Comparison of ENCODE assay signal across 10 mouse cellular contexts in genomic region chrX:48383643-48384042, GRCm38 (mm10). TPM values are rescaled to one million over a fixed set of nuclear protein-coding genes. Genes with fewer than 3 reads are reported as not detected.
A peak's percentile ranks its signal among the peaks of the same experiment; 100 is the strongest.
DNase-seq lines count a peak whose midpoint lies in the region; ATAC-seq and TF ChIP-seq lines count a peak whose summit lies in the region.
"Had no signal": no experiment of that assay in that cellular context is flagged by ENCODE, and none has a peak within 500 bp of the region (broad histone marks: within the 10 kb centered on the region; RNA-seq: fewer than 3 reads in every experiment).

No protein-coding gene starts in this region.

- TF ChIP-seq CTCF in intestine, postnatal 0 days (IDR thresholded peaks at IDR 0.05; ENCODE audit: low read depth): peak; percentile 77

- H3K4me2 ChIP-seq in intestine, postnatal 0 days (replicated peaks; ENCODE audit: low read depth): no peak overlapping the region
- H3K4me2 ChIP-seq in intestine, embryonic 15.5 days (replicated peaks): no peak overlapping the region
- H3K4me2 ChIP-seq: embryonic facial prominence, embryonic 15.5 days; limb, embryonic 12.5 days had no signal

- H3K27me3 ChIP-seq in intestine, postnatal 0 days (replicated peaks; ENCODE audit: control insufficient read depth, insufficient read depth, low read length): no peaks in the 10 kb centered on the region
- no peaks in the 10 kb centered on the region for H3K27me3 ChIP-seq in intestine, embryonic 15.5 days (replicated peaks)
- H3K27me3 ChIP-seq: embryonic facial prominence, embryonic 15.5 days; limb, embryonic 12.5 days had no signal

- H3K4me3 ChIP-seq in intestine, postnatal 0 days (ENCODE audit: low read depth, low read length): no peak overlapping the region
- no peak overlapping the region for H3K4me3 ChIP-seq in intestine, embryonic 15.5 days (replicated peaks)
- H3K4me3 ChIP-seq: embryonic facial prominence, embryonic 15.5 days; limb, embryonic 12.5 days had no signal

- H3K36me3 ChIP-seq in intestine, postnatal 0 days (ENCODE audit: control insufficient read depth, insufficient read depth): peaks cover 11% of the 10 kb centered on the region
- H3K36me3 ChIP-seq in intestine, embryonic 15.5 days: no peaks in the 10 kb centered on the region

- H3K27ac ChIP-seq in intestine, postnatal 0 days (ENCODE audit: low read depth, low read length): no peak overlapping the region
- H3K27ac ChIP-seq in intestine, embryonic 15.5 days: no peak overlapping the region
- H3K27ac ChIP-seq: embryonic facial prominence, embryonic 15.5 days; limb, embryonic 12.5 days had no signal

- DNase-seq in CD8-positive naive resting alpha-beta T cell, adult 2 months (ENCODE audit: low read depth in 2 of 2, low spot score in 2 of 2): peak; percentile 53 to 62
- DNase-seq in adrenal gland, postnatal 4 days (ENCODE audit: low spot score in 2 of 2): peak; percentile 8 to 42
- peak; percentile 60 to 63 for DNase-seq in layer of hippocampus, postnatal 10 days (ENCODE audit: low spot score in 2 of 2)
- peak; percentile 43 to 59 for DNase-seq in thymus, postnatal 36 days

- WGBS in intestine, postnatal 0 days: 42% methylated on average over 7 of the region's 7 CpGs
- WGBS in intestine, embryonic 15.5 days: 49% methylated on average over 7 of the region's 7 CpGs

- no peaks in the 10 kb centered on the region for H3K4me1 ChIP-seq in intestine, postnatal 0 days (replicated peaks; ENCODE audit: control insufficient read depth, insufficient read depth, low read length)
- no peaks in the 10 kb centered on the region for H3K4me1 ChIP-seq in intestine, embryonic 15.5 days (replicated peaks)
- H3K4me1 ChIP-seq: embryonic facial prominence, embryonic 15.5 days; limb, embryonic 12.5 days had no signal

- H3K9me3 ChIP-seq in intestine, postnatal 0 days (ENCODE audit: control insufficient read depth): no peaks in the 10 kb centered on the region
- H3K9me3 ChIP-seq in intestine, embryonic 15.5 days: no peaks in the 10 kb centered on the region
- H3K9me3 ChIP-seq: embryonic facial prominence, embryonic 15.5 days; limb, embryonic 12.5 days had no signal

- H3K9ac ChIP-seq in intestine, postnatal 0 days (ENCODE audit: low read depth, low read length): no peak overlapping the region
- no peak overlapping the region for H3K9ac ChIP-seq in intestine, embryonic 15.5 days
- H3K9ac ChIP-seq: embryonic facial prominence, embryonic 15.5 days; limb, embryonic 12.5 days had no signal

- ATAC-seq in intestine, postnatal 0 days: no peak
- ATAC-seq in intestine, embryonic 15.5 days: no peak
- ATAC-seq in erythroblast, adult 5-6 weeks (replicated peaks; ENCODE audit: low FRiP score, poor library complexity, severe bottlenecking): peak; percentile 64
- peak; percentile 36; the same call in 1 of the 2 replicates for ATAC-seq in neutrophil, adult 5-6 weeks (ENCODE audit: extremely low read depth, insufficient number of reproducible peaks, low FRiP score, poor library complexity, severe bottlenecking)

RNA-seq across cellular contexts. Expression of gene Bcorl1, which starts 42.5 kb away (rescaled TPM):
- 1.6 and 1.9 TPM in 2 replicates for polyA plus RNA-seq in intestine, postnatal 0 days (2015; fragmentation: Nextera tagmentation; extraction: Ambion mirVana)
- polyA plus RNA-seq in intestine, embryonic 15.5 days (2015; fragmentation: Nextera tagmentation; extraction: Ambion mirVana): 4.9 and 5.1 TPM in 2 replicates
- total RNA-seq in adrenal gland, postnatal 4 days (2021): 10 to 100 TPM; 12.4 to 12.6 TPM
- 4.6 and 8.6 TPM in 2 replicates for total RNA-seq in erythroblast, adult 5-6 weeks (2015; ENCODE audit: low replicate concordance)
- 23.8 and 31.1 TPM in 2 replicates for total RNA-seq in erythroblast, adult 5-6 weeks (2017; ENCODE audit: low replicate concordance)
- 10 to 100 TPM; 17.6 to 19.6 TPM for total RNA-seq in layer of hippocampus, postnatal 10 days (2021)
- total RNA-seq in neutrophil, adult 5-6 weeks (2017): 4.5 and 8.7 TPM in 2 replicates

Comparison
In these comparisons a context has a peak if more than half of its experiments do, and no peak if none do; other contexts are left out.
1. ATAC-seq: peak in erythroblast, adult 5-6 weeks (single experiment) and neutrophil, adult 5-6 weeks (single experiment); none in intestine, postnatal 0 days (single experiment) and intestine, embryonic 15.5 days (single experiment).
2. Peak in every context shown above with its lines, with median percentiles within 50 percentile points of each other: DNase-seq.